Mouse (Mus musculus): ENCODE data around the gene Xdh. TPM values are rescaled to one million over a fixed set of nuclear protein-coding genes. Genes with fewer than 3 reads are reported as not detected.

Gene Xdh
- 5.0 TPM for polyA plus RNA-seq (2021)

- ATAC-seq: peak; percentile 69
- ChIA-PET CTCF (no interaction called here), POLR2A (no interaction called here)
- peaks cover 3% of the 10 kb centered on the region for H3K27me3 ChIP-seq
- TF ChIP-seq CTCF (IDR thresholded peaks at IDR 0.05): no peak
- in situ Hi-C loops (cut with MboI; ENCODE audit: low pct_unique_long_range_greater_than_20kb): no loop called here
- no peak for DNase-seq (ENCODE audit: low read depth, low spot score)
Observed at GRCm38 (mm10) chr17:73950062-73950735, at the start of gene Xdh. Xdh (minus strand) TSS chr17:73950196.

GRCm38 (mm10) chr17:73995907-73996645, 46.1 kb upstream of the Xdh start:
- H3K27me3 ChIP-seq: no peaks in the 10 kb centered on the region
- ATAC-seq (no peak), DNase-seq (ENCODE audit: low read depth, low spot score) (no peak)
- ChIA-PET POLR2A (no interaction called here), CTCF (interaction anchor here (0.6 kb wide), 1 partner anchor 20 kb away, joined by 3 read pairs; no protein-coding TSS in a partner anchor)
- TF ChIP-seq CTCF (IDR thresholded peaks at IDR 0.05): no peak
- in situ Hi-C loops (cut with MboI; ENCODE audit: low pct_unique_long_range_greater_than_20kb): no loop called here

GRCm38 (mm10) chr17:73991264-73991663, 41.3 kb upstream of the Xdh start:
- no peak for DNase-seq (ENCODE audit: low read depth, low spot score)
- POLR2A ChIA-PET: no interaction called here
- no peaks in the 10 kb centered on the region for H3K27me3 ChIP-seq
- TF ChIP-seq CTCF (IDR thresholded peaks at IDR 0.05): no peak
- CTCF ChIA-PET: interaction anchor here (0.9 kb wide), 1 partner anchor 50 kb away, joined by 3 read pairs; no protein-coding TSS in a partner anchor
- ATAC-seq: no peak
- in situ Hi-C loops (cut with MboI; ENCODE audit: low pct_unique_long_range_greater_than_20kb): no loop called here

- no peak for DNase-seq (ENCODE audit: low read depth, low spot score)
- no peak for ATAC-seq
- ChIA-PET POLR2A (interaction anchor here (0.7 kb wide), 1 partner anchor 122 kb away, joined by 5 read pairs; no protein-coding TSS in a partner anchor), CTCF (no interaction called here)
- TF ChIP-seq CTCF (IDR thresholded peaks at IDR 0.05): no peak
- no peaks in the 10 kb centered on the region for H3K27me3 ChIP-seq
- in situ Hi-C loops (cut with MboI; ENCODE audit: low pct_unique_long_range_greater_than_20kb): no loop called here
Observed at GRCm38 (mm10) chr17:73986571-73986970, 36.6 kb upstream of the Xdh start.

GRCm38 (mm10) chr17:73985936-73986335, 35.9 kb upstream of the Xdh start:
- no peaks in the 10 kb centered on the region for H3K27me3 ChIP-seq
- POLR2A ChIA-PET: no interaction called here
- CTCF ChIA-PET: no interaction called here
- in situ Hi-C loops (cut with MboI; ENCODE audit: low pct_unique_long_range_greater_than_20kb): no loop called here
- no peak for TF ChIP-seq CTCF (IDR thresholded peaks at IDR 0.05)
- ATAC-seq: peak; percentile 51
- DNase-seq (ENCODE audit: low read depth, low spot score): peak; percentile 20

GRCm38 (mm10) chr17:73984508-73984907, 34.5 kb upstream of the Xdh start:
- DNase-seq (ENCODE audit: low read depth, low spot score) (no peak), ATAC-seq (peak; percentile 74)
- no peak for TF ChIP-seq CTCF (IDR thresholded peaks at IDR 0.05)
- ChIA-PET CTCF (interaction anchor here (1.3 kb wide), 1 partner anchor 15 kb away, joined by 4 read pairs; no protein-coding TSS in a partner anchor), POLR2A (no interaction called here)
- no peaks in the 10 kb centered on the region for H3K27me3 ChIP-seq
- in situ Hi-C loops (cut with MboI; ENCODE audit: low pct_unique_long_range_greater_than_20kb): no loop called here

- DNase-seq (ENCODE audit: low read depth, low spot score): no peak
- H3K27me3 ChIP-seq: peaks cover under 1% of the 10 kb centered on the region
- ChIA-PET POLR2A (no interaction called here), CTCF (no interaction called here)
- no peak for ATAC-seq
- in situ Hi-C loops (cut with MboI; ENCODE audit: low pct_unique_long_range_greater_than_20kb): no loop called here
- no peak for TF ChIP-seq CTCF (IDR thresholded peaks at IDR 0.05)
Observed at GRCm38 (mm10) chr17:73982871-73983270, 32.9 kb upstream of the Xdh start.

- DNase-seq (ENCODE audit: low read depth, low spot score) (no peak), ATAC-seq (no peak)
- CTCF ChIA-PET: interaction anchor here (0.6 kb wide), 1 partner anchor 20 kb away, joined by 3 read pairs; no protein-coding TSS in a partner anchor
- peaks cover 3% of the 10 kb centered on the region for H3K27me3 ChIP-seq
- TF ChIP-seq CTCF (IDR thresholded peaks at IDR 0.05): no peak
- in situ Hi-C loops (cut with MboI; ENCODE audit: low pct_unique_long_range_greater_than_20kb): no loop called here
- POLR2A ChIA-PET: no interaction called here
Observed at GRCm38 (mm10) chr17:73976066-73976465, 26.1 kb upstream of the Xdh start.

GRCm38 (mm10) chr17:73972648-73973047, 22.7 kb upstream of the Xdh start:
- no peak for TF ChIP-seq CTCF (IDR thresholded peaks at IDR 0.05)
- CTCF ChIA-PET: no interaction called here
- no peak for DNase-seq (ENCODE audit: low read depth, low spot score)
- ATAC-seq: no peak
- POLR2A ChIA-PET: no interaction called here
- in situ Hi-C loops (cut with MboI; ENCODE audit: low pct_unique_long_range_greater_than_20kb): no loop called here
- H3K27me3 ChIP-seq: no peaks in the 10 kb centered on the region

- no peak for TF ChIP-seq CTCF (IDR thresholded peaks at IDR 0.05)
- POLR2A ChIA-PET: no interaction called here
- CTCF ChIA-PET: interaction anchor here (0.7 kb wide), 1 partner anchor 59 kb away, joined by 3 read pairs; no protein-coding TSS in a partner anchor
- in situ Hi-C loops (cut with MboI; ENCODE audit: low pct_unique_long_range_greater_than_20kb): no loop called here
- ATAC-seq (no peak), DNase-seq (ENCODE audit: low read depth, low spot score) (no peak)
- no peaks in the 10 kb centered on the region for H3K27me3 ChIP-seq
Observed at GRCm38 (mm10) chr17:73971291-73971690, 21.3 kb upstream of the Xdh start.

- TF ChIP-seq CTCF (IDR thresholded peaks at IDR 0.05): no peak
- POLR2A ChIA-PET: no interaction called here
- no peak for ATAC-seq
- CTCF ChIA-PET: interaction anchor here (1.8 kb wide), 1 partner anchor 14 kb away, joined by 4 read pairs; no protein-coding TSS in a partner anchor
- in situ Hi-C loops (cut with MboI; ENCODE audit: low pct_unique_long_range_greater_than_20kb): no loop called here
- no peaks in the 10 kb centered on the region for H3K27me3 ChIP-seq
- no peak for DNase-seq (ENCODE audit: low read depth, low spot score)
Observed at GRCm38 (mm10) chr17:73970361-73971027, 20.5 kb upstream of the Xdh start.

Measured in Patski (cell line).